Mouse (Mus musculus): ENCODE data around the gene Fam196b.
A peak's percentile ranks its signal among the peaks of the same experiment; 100 is the strongest.

Gene Fam196b

GRCm38 (mm10) chr11:34405311-34405710 is 90.7 kb downstream of the Fam196b start:
- DNase-seq (ENCODE audit: low spot score), result no peak

- DNase-seq (ENCODE audit: low spot score), result peak; percentile 24
These were observed 91.7 kb downstream of the Fam196b start for GRCm38 (mm10) chr11:34406309-34406708.

DNA sequence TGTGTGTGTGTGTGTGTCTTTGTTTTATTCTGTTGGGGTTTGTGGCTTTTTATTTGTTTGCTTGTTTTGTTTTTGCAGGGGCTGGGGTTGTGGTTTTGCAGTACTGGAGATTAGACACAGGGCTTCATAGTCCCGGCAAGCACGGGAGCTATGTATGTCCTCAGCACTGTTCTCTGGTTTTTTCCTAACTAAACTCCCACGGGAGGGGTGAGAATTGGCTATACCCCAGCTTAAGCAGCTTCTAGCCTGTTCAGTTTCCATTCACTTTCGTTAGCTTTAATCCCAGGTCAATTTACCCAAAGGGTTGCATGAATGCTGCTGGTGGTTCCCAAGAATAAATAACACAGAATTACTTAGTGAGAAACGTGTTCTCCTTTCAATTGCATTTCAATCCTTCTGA is 92.2 kb downstream of the Fam196b start:
- DNase-seq (ENCODE audit: low spot score), result no peak

DNA sequence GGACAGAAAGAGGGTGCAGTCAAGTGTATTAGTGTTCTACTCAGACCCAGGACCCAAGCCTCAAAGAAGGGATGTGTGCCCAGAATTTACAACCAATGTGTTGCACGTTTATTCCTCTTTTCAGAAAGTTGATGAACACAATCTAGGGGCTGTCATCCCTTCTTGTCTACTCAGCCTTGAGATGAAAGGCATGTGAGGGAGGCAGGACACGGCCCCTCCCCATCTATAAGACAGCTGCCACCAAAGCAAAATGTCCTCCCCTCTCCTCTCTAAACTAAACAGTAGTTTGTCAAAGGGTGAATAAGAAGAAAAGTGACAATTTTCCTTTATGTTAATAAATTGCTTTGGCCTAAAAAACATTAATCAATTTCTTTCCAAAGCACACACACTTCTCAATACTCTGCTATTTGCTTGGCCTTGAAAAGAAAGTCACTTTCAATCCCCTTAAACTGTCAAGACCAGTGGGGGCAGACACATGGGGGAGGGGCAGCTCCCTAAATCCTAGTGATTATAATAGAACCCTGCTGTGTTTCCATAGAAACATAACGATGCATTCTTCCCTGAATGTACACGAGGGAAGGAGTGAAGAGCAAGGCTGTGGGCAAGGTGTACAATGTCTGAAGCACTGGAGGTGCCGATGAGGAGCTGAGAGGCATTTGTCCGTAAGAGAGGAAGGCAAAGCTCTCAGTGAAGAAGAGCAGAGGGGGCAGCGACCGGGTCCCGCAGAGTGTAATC is 101.4 kb downstream of the Fam196b start:
- DNase-seq (ENCODE audit: low spot score), result peak; percentile 72

DNA sequence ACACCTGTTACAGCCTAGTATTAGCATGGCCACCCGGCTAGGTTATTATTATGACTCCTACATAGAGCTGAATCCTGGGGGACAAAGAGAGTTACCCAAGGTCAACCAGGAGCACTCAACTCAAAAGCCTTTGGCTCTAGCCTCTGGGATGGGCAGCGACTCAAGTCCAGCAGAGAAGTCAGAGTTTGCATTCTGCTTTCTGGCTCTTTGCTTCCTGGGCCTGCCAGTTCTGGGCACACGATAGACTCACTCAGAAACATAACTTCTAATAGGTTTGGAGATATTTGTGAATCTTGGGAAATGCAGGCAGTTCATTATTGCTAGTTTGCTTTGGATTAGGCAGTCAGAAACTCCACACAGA is 102.0 kb downstream of the Fam196b start:
- no peak for DNase-seq (ENCODE audit: low spot score)

GRCm38 (mm10) chr11:34421061-34421460 is 106.4 kb downstream of the Fam196b start:
- DNase-seq (ENCODE audit: low spot score), result no peak

DNA sequence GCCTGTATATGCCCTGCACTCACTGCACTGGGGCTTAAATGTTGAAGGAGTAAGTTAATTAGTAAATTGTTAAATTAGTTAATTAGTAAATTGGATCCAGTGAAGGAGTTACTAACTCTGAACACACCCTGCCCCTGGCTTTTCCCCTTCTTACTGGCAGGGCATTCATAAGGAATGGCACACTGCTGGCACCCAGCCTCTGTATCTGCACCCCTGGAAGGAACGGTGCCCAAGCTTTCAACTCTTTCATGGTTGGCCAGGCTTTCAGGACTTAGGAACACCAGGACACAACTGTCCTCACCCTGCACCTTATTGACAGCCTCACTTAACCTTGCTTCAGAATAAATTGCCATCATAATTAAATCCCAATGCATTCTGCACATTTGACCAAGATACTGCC is 109.9 kb downstream of the Fam196b start:
- DNase-seq (ENCODE audit: low spot score), result no peak

- no peak for DNase-seq (ENCODE audit: low spot score)
These were observed 112.6 kb downstream of the Fam196b start for GRCm38 (mm10) chr11:34427212-34427611.

DNA sequence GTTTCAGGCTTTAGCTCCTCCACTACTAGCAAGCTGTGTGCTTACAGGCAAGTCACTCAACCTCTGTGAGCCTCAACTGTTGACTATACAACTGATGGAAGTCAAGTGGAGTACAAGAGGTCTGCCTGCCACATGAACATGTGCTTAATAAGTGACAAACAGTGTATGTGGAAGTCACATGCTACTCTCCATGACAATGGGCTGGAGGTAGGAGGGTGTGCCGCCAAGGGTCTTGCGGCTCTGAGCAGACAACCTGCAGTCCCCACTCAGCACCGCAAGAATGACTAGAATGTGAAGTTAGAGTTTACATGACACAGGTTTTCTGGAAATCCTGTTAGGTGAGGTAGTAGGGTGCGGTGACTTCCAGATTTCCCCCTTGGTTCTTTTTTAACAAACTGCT is 116.3 kb downstream of the Fam196b start:
- DNase-seq (ENCODE audit: low spot score), result no peak

- no peak for DNase-seq (ENCODE audit: low spot score)
These were observed 116.7 kb downstream of the Fam196b start for GRCm38 (mm10) chr11:34431371-34431770.

DNA sequence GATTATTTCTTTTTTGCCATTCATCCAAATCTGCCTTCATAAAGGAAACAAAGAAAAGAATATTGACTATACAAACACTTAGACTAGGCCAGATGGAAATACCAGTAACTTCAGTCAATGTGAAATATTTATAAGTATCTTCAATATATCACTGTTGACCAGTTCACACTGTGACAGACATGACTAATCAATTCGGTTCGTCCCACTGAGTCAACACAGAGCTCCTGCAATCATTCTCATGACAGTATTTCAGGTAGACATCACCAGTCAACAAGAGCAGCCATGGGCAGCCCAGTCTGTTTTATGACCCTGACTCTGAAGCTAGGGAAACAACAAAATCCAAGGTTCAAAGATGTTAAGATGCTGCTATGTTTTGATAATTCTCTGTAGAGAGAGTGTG is 117.4 kb downstream of the Fam196b start:
- DNase-seq (ENCODE audit: low spot score), result peak; percentile 29

DNA sequence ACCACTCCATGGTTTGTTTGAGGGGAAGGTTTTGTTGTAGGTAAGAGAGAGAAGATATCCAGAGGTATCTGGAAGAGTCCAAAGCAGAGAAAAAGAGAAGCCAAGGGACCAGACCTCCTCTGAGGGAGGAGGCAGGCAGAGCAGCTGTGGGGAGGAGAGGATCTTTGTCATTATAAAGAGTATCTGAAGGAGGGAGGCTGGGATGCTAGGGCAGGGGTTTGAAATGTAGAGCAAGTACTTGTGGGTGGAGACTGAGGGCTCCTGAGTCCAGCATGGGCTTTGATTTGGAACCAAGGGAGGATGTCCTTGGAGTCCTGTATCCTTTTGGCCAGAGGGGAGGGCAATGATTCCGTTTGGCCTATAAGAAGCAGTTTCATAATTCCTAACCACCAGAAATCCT is 122.8 kb downstream of the Fam196b start:
- no peak for DNase-seq (ENCODE audit: low spot score)

DNA sequence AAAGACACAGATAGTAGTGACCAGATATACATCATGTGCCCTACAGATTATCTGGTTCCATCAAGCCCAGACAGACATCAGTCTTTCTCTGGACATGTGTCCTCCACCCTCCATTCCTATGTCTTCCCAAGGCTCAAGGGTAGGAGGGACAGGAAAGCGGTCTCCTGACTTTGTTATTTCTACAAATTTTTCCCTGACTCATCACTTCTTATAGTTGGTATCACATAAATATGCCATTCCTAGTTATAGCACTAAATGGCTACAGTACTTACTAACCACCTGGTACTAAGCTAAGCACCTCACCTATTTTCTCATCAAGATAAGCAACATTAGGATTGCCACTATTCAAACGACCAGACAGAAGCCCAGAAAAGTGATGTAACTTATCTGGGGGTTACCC is 123.8 kb downstream of the Fam196b start:
- DNase-seq (ENCODE audit: low spot score), result no peak

GRCm38 (mm10) chr11:34447891-34448290 is 133.3 kb downstream of the Fam196b start:
- peak; percentile 84 for DNase-seq (ENCODE audit: low spot score)

DNA sequence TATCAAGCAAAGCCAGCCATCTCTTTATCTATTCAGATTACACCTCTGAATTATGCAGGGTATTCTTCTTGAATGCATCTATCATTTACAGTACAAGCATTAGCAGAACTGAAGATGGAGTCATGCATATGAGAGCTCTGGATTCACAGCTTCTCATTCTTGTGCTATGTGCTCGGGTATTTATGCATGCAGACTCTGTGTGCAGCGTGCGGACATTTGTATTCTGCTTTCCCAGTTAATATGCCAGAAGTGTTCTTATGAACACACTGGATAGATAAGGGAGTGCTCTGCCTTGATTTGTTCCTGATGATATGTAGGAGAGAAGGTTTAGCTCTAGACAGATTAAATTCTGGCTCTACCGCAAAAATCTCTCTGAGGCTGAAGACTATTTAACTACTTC is 135.3 kb downstream of the Fam196b start:
- DNase-seq (ENCODE audit: low spot score), result no peak

GRCm38 (mm10) chr11:34467056-34467455 is 152.4 kb downstream of the Fam196b start:
- peak; percentile 5 for DNase-seq (ENCODE audit: low spot score)

- no peak for DNase-seq (ENCODE audit: low spot score)
These were observed 153.9 kb downstream of the Fam196b start for GRCm38 (mm10) chr11:34468571-34468970.

GRCm38 (mm10) chr11:34469792-34470191 is 155.2 kb downstream of the Fam196b start:
- DNase-seq (ENCODE audit: low spot score), result no peak

Data from embryo, embryonic 10.5 days (tissue).